Mouse (Mus musculus) urinary bladder, postnatal 14 days (tissue): ENCODE results near the gene Slamf8.

Source experiments
- DNase-seq: peaks from one replicate; pipeline ENCODE4 v3.0.0; 2021; ENCODE audit warnings: low spot score

Slamf8 gene

DNA sequence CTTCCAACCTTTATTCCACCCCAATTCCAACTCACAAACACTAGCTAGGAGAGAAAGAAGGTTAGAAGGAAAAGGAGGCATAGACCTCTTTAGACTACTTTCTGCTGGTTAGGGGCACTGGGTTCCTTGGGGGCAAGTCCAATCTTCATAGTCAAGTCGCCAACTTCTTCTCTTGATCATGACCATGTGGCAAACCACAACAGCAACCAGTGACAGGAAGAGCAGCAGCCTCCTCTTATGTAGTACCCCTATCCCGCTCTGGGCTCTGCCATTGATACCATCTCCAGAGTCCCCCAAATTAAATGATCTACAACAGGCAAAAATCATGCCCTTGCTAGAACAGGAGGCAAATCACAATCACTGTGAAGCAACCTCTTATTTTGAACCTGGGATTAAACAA, 3.6 kb upstream of the Slamf8 start:
- DNase-seq = no peak

GRCm38 (mm10) chr1:172593321-172593720, 3.0 kb upstream of the Slamf8 start:
- no peak for DNase-seq

GRCm38 (mm10) chr1:172585612-172586567, 4.5 kb downstream of the Slamf8 start:
- DNase-seq = no peak

GRCm38 (mm10) chr1:172585026-172585425, 5.3 kb downstream of the Slamf8 start:
- no peak for DNase-seq

- DNase-seq = no peak
Observed at GRCm38 (mm10) chr1:172584271-172584670, 6.1 kb downstream of the Slamf8 start.

DNA sequence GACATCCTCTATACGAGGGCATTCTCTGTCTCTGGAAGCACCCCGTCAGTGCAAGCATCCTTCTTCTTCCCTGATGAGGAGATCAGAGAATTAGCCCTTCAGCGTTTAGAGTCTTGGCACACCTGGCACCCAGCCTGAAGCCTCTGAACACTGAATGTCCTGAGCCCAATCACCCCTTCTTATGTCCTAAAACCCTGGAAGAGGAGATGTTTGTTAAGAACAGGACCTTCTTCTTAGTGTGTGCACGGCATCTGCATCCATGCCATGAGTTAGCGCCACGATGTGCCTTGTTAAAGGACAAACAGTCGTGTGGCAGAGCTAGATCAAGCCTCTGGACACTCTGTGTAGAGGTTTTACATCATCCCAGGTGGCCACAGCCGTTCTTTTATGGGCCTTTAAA, 7.9 kb downstream of the Slamf8 start:
- no peak for DNase-seq

DNA sequence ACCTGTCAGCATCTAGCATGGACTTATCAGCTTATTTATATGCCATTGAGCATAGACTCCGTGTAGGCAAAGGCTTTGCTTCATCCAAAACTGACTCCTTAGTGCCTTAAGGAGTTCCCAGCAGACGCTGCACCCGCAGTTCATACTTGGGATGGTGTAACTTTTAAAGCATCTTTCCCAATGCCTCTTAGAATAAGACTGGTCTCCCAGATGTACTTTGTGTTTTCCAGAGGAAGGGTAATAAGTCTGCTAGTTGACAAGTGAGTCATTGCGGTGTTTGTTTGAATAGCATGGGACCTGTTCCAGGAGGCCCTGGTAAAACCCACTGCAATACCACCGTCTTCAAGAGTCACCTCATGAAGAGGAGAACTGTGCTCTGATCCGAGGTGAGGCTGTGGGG, 10.3 kb downstream of the Slamf8 start:
- DNase-seq = no peak

- no peak for DNase-seq
Observed at GRCm38 (mm10) chr1:172567758-172568157, 22.6 kb downstream of the Slamf8 start.

GRCm38 (mm10) chr1:172566131-172566530, 24.2 kb downstream of the Slamf8 start:
- DNase-seq = no peak

- DNase-seq = no peak
Observed at GRCm38 (mm10) chr1:172563465-172563828, 26.9 kb downstream of the Slamf8 start.

DNA sequence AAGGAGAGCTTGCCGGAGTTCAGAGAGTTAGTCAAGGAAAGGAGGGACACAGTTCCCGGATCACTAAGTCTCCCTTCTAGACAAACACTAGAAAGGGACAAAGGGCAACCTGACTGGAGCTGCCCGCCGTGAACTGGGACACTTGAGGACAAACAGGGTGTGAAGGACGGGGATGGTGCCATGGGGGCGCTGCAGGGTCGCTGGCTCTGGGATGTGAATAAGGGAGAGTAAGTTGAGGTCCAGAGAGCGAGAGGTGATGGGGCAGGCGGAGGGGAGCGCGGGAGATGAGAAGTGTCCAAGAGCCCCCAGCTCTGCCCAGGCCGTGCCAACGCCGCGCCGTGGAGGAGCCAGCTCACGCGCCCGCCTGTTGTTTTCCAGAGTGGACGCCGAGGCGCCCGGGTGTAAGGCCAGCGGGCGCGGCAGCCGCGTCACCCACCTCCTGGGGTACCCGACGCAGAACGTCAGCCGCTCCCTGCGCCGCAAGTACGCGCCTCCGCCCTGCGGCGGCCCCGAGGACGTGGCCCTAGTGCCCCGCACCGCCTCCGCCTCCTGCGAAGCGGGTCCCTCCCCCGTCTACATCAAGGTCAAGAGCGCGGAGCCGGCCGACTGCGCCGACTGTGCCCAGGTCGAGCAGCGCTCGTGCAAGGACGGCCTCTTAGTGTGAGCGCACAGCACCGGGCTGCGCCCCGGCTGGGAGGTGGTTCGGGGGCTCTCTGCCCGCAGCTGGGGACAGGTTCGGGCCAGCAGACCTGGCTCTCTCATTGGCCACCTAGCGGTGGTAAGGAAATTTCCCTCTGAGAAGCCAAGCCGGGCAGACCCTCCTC, 27.5 kb downstream of the Slamf8 start:
- peak; percentile 71 for DNase-seq

DNA sequence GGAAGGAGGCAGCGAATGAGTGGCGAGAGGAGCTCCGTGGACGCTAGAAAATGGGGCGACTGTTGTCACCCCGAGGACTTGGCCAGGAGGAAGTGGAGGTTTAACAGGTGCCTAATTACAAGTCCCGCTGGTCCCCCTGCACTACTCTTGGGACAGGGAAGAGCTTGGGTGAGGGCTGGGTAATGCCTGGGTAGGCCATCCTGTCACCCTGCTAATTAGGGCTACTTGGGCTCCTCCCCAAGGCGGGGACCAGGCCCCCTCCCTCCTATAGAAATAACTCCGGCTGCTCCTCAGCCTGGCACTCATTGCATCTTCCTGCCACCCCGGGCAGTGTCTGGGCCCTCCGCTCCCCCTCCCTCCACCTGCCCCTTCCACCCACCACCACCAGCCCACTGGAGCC, 34.7 kb downstream of the Slamf8 start, which contains the start of gene Vsig8:
Vsig8 (plus strand) TSS at position 301 of the 400 bp plus-strand sequence.
- DNase-seq = no peak

GRCm38 (mm10) chr1:172552623-172553022, 37.7 kb downstream of the Slamf8 start:
- no peak for DNase-seq

DNA sequence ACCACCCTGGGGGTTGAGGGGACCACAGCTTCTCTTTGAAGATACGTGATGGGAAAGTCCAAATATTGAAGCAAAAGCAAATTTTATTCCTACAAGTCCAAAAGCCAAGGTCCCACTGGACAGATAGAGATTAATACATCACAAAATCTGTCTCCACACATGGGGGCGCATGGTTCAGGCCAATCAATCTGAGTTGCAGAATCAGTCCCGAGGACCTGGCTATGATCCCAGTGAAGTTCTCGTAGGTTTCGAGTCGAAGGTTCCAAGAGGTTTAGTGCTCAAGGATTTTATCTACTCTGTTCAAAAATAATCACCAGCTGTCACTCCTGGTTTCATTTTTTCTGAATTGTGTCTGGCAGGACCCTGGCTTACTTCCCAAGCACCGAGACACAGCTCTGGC, 39.4 kb downstream of the Slamf8 start:
- no peak for DNase-seq

GRCm38 (mm10) chr1:172550551-172550951, 39.8 kb downstream of the Slamf8 start:
- DNase-seq = peak; percentile 72

- DNase-seq = no peak
Observed at GRCm38 (mm10) chr1:172549717-172550116, 40.7 kb downstream of the Slamf8 start.

- DNase-seq = no peak
Observed at GRCm38 (mm10) chr1:172549314-172549713, 41.1 kb downstream of the Slamf8 start.

GRCm38 (mm10) chr1:172548501-172548900, 41.9 kb downstream of the Slamf8 start:
- no peak for DNase-seq

- no peak for DNase-seq
Observed at GRCm38 (mm10) chr1:172546062-172546461, 44.3 kb downstream of the Slamf8 start.

DNA sequence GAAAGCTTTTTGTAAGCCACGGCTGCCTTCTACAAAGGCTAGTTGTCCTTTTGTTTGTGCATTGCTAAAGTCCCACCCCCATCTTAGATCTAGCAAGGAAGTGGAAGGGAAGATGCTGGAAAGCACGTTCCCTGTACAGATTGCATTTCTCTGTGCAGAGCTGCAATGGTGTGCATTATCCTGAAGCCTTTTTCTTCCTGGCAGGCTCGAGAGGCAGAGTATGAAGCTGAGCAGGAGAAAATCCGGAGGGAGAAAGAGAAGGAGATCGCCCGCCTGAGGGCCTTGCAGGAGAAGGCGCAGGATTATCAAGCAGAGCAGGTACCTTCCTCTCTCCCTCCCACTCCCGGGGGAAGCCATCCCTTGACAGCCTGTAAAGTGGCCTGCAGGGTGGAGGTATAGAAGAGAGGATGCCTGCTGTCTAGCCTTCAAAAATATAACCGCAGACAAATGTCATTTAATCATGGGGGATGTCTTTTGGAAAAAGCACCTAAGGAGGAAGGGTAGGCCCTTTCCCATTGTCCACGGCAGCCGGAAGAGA, 50.0 kb downstream of the Slamf8 start:
- no peak for DNase-seq

DNA sequence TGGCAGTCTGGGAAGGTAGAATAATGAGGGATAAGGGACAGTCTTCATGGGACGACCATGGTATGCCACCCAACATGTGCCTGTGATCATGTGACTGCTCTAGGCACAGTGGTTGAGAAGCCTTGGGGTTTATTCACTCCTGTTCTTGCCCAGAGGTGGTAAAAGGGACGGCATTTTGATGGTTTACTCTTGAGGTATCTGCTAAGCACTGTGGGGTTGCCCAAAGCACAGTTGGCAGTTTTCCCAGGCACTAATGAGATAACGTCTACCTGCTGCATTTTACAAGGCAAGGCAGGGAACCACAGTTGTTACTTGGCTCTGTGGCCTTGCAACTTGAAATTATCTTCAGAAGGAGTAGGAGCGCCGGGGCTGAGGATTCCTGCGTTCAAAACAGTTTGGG, 50.5 kb downstream of the Slamf8 start:
- DNase-seq = peak; percentile 57

DNA sequence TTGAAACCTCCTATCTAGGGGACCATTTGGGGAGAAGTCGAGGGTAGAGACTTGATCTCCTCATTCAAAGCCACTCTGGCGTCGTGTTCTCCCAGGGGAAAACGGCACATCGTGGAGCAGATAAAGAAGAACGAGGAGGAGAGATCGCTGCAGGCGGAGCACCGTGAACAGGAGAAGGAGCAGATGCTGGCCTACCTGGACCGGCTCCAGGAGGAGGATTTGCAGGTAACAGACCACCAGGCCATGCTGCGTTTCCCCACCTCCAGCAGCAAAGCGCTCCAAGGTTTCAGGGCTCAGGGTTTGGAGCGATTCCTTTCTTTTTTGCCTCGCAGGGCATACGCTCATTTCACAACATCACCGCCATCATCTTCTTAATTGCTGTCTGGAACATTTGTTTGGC, 55.3 kb downstream of the Slamf8 start:
- DNase-seq = no peak

GRCm38 (mm10) chr1:172532551-172532950, 57.8 kb downstream of the Slamf8 start:
- DNase-seq = peak; percentile 57
